Mouse (Mus musculus): ENCODE results near the gene Stap1.

Stap1 gene

DNA sequence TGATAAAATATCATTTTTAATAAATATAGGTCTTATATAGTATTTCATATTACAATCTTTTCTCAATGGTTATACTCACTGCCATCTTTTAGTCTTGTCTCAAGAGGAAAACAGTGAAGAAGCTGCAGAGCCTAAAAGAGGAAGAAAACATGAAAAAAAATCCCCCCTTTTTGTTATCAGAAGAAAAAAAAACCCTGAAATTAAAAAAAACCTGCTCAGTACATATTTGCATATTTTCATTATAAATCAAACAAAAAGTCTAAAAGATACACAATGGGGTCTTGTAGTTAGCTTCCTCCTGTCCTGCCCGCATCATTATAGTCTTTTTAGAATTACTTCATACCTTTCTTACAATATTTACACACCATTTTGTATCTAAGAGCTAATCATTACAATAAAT, 57.2 kb downstream of the Stap1 start:
- no peak for DNase-seq (ENCODE audit: low spot score)

DNA sequence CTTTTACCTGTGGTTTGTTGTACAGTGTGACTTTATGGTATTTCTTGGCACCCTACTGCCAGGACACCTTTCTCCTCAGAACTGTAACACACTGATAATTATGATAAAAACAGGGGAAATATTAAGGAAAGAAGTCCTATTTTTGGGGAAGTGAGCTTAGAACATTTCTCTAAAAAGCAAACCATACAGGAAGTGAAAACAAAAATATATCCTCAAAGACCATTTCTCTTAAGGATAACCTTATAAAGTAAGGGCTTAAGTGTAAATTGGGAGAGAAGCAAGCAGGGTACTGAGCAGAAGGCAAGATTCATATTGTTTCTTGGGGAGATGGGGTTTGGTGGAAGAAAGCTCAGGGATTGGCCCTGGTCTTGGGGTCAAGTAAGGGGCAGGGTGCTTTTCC, 58.3 kb downstream of the Stap1 start:
- no peak for DNase-seq (ENCODE audit: low spot score)

All from embryo, embryonic 10.5 days (tissue).